Mouse (Mus musculus): ENCODE measurements around the gene Nectin2. TPM values are rescaled to one million over a fixed set of nuclear protein-coding genes. Genes with fewer than 3 reads are reported as not detected.

Nectin2 gene
- polyA plus RNA-seq, 1 experiment from 2014 or later, result 55.3 TPM

DNA sequence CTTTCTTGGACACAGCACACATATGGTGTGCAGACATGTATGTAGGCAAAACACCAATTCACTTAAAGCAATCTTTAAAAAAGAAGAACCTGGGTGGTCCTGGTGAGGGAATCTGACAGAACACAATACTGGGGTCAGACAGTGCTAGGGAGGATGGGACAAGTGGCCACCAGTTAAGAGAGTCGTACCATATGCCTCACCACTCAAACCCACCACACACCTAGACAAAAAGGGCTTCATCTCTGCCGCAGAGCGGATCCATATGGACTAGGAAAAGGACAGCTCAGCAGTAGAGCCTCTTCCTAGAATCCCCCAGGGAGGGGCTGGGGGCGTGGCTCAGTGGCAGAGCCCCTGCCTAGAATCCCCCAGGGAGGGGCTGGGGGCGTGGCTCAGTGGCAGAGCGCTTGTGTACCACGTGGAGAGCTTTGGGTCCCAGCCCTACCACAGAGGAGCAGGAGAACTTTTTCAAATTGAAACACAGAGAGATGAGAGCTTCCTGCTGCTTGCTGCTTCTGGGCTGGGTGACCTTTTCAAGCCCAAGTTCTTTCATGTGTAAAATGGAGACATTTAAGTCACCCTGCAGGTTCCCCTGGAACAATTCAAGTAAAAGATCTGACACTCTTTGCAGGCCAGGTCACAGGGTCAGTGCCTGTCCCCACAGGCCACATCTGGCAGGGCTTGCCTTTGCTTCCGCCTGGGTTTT is 8.8 kb downstream of the Nectin2 start:
- ATAC-seq, result no peak
- WGBS, result 10% methylated on average over 8 of the region's 8 CpGs

DNA sequence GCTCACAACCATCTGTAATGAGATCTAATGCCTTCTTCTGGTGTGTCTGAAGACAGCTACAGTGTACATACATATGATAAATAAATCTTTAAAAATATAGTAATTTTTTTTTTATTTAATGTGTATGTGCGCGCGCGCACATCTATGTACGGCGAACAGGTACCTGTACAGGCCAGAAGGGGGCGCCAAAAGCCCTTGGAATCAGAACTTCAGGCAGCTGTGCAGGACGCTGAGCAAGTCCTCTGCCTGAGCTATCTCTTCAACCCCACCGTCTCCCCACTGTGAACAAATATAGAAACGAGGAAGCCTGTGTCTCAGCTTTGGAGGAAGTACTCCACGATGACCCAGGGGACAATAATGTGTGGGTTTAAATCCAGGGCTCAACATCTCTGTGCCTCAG is 10.0 kb downstream of the Nectin2 start:
- no peaks in the 10 kb centered on the region for H3K27me3 ChIP-seq (ENCODE audit: control insufficient read depth, insufficient read depth, low read depth, low read length)
- H3K4me3 ChIP-seq (ENCODE audit: low read depth, low read length), result no peak overlapping the region
- peaks cover 16% of the 10 kb centered on the region for H3K36me3 ChIP-seq (ENCODE audit: control insufficient read depth, insufficient read depth, low read length)
- H3K4me1 ChIP-seq (ENCODE audit: control insufficient read depth, insufficient read depth, low read length), result peaks cover 3% of the 10 kb centered on the region; the same call in 1 of the 2 replicates
- ATAC-seq, result no peak
- no peak overlapping the region for H3K4me2 ChIP-seq (ENCODE audit: low read length)
- no peaks in the 10 kb centered on the region for H3K9me3 ChIP-seq (replicated peaks; ENCODE audit: control insufficient read depth, low read length, poor library complexity, severe bottlenecking)
- no peak overlapping the region for H3K9ac ChIP-seq (ENCODE audit: low read depth, low read length)
- H3K27ac ChIP-seq (ENCODE audit: low read length), result no peak overlapping the region
- WGBS, result 94% methylated on average over 11 of the region's 11 CpGs

More for the DNA sequence above, 8.8 kb downstream of the Nectin2 start:
- H3K4me1 ChIP-seq (ENCODE audit: control insufficient read depth, insufficient read depth, low read length), result peaks cover 8% of the 10 kb centered on the region
- H3K36me3 ChIP-seq (ENCODE audit: control insufficient read depth, insufficient read depth, low read length), result peaks cover 11% of the 10 kb centered on the region
- no peak overlapping the region for H3K4me2 ChIP-seq (ENCODE audit: low read length)
- H3K9me3 ChIP-seq (replicated peaks; ENCODE audit: control insufficient read depth, low read length, poor library complexity, severe bottlenecking), result no peaks in the 10 kb centered on the region
- H3K27me3 ChIP-seq (ENCODE audit: control insufficient read depth, insufficient read depth, low read depth, low read length), result no peaks in the 10 kb centered on the region
- no peak overlapping the region for H3K9ac ChIP-seq (ENCODE audit: low read depth, low read length)
- no peak overlapping the region for H3K4me3 ChIP-seq (ENCODE audit: low read depth, low read length)
- H3K27ac ChIP-seq (ENCODE audit: low read length), result no peak overlapping the region

DNA sequence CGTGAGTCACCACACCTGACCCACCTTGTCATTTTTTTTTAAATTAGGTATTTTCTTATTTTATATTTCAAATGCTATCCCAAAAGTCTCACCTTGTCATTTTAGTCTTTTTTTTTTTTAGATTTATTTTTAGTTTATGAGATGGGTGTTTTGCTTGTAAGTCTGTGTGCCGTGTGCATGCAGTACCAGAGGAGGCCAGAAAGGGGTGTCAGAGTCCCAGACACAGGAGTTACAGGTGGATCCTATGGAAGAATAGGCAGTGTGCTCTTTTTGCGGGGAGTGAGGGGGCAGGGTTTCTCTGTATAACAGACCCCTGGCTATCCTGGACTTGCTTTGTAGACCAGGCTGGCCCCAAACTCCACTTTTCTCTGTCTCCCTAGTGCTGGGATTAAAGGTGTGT is 11.5 kb downstream of the Nectin2 start:
- Histone ChIP-seq H3K27me3 (ENCODE audit: control insufficient read depth, insufficient read depth, low read depth, low read length) (no peaks in the 10 kb centered on the region), H3K27ac (ENCODE audit: low read length) (no peak overlapping the region), H3K4me1 (ENCODE audit: control insufficient read depth, insufficient read depth, low read length) (peaks cover 3% of the 10 kb centered on the region; the same call in 1 of the 2 replicates), H3K36me3 (ENCODE audit: control insufficient read depth, insufficient read depth, low read length) (peaks cover 16% of the 10 kb centered on the region), H3K4me3 (ENCODE audit: low read depth, low read length) (no peak overlapping the region), H3K9me3 (replicated peaks; ENCODE audit: control insufficient read depth, low read length, poor library complexity, severe bottlenecking) (no peaks in the 10 kb centered on the region), H3K9ac (ENCODE audit: low read depth, low read length) (no peak overlapping the region), H3K4me2 (ENCODE audit: low read length) (no peak overlapping the region)
- 95% methylated on average over 3 of the region's 3 CpGs for WGBS
- ATAC-seq, result no peak

DNA sequence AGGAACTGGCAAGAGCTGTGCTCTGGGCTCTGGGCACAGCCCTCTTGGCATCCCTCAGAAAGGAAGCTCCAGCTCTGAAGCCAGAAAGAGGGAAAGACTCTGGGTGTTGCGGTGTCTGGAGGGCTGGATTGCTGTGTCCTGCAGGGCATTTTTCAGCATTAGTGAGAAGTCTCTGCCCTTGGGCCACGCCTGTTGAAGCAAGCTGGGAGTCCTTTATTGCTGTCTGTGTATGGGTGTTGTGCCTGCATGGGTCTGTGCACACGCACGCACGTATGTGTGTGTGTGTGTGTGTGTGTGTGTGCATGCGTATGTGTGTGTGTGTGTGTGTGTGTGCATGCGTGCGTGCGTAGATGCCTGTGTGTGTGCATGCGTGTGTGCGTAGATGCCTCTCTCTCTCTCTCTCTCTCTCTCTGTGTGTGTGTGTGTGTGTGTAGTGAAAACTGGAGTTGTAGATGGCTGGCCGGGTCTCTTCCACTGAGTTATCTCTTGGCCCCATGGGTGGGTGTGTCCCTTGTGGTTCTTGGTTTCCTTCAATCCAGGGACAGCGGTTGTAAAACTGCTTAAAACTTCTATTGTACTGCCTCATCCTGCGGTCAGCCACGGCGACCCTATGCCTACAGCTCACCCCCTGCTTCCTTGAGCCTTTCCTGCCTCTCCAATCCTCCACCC is 13.8 kb downstream of the Nectin2 start:
- ATAC-seq, result no peak
- Histone ChIP-seq H3K9me3 (replicated peaks; ENCODE audit: control insufficient read depth, low read length, poor library complexity, severe bottlenecking) (no peaks in the 10 kb centered on the region), H3K4me1 (ENCODE audit: control insufficient read depth, insufficient read depth, low read length) (no peaks in the 10 kb centered on the region), H3K9ac (ENCODE audit: low read depth, low read length) (no peak overlapping the region), H3K27me3 (ENCODE audit: control insufficient read depth, insufficient read depth, low read depth, low read length) (no peaks in the 10 kb centered on the region), H3K36me3 (ENCODE audit: control insufficient read depth, insufficient read depth, low read length) (peaks cover 23% of the 10 kb centered on the region), H3K4me3 (ENCODE audit: low read depth, low read length) (no peak overlapping the region), H3K4me2 (ENCODE audit: low read length) (no peak overlapping the region), H3K27ac (ENCODE audit: low read length) (no peak overlapping the region)
- 96% methylated on average over 16 of the region's 16 CpGs for WGBS

DNA sequence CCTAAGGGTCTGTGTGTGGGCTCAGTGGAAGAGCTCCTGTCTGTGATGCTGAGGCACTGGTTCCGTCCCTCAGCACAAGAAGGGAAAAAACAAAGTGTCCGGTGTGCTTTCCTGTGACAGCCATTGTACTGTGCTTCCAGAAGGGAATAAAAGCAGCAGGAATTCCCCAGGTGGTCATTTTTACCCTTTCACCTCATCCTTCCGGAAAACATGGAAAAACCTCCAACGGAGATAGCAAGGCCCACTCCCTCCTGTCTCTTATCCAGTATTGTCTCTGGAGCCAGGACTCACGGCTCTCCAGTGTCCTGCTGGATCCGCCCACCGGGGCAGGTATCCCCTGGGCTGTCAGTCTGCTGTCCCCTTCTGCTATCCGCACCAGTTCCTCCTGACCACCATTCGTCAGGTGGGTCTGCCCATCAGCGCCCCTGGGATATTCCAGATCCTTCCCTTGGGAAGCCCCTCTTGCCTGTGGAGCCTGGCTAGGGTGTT is 16.1 kb downstream of the Nectin2 start:
- 87% methylated on average over 10 of the region's 10 CpGs for WGBS
- no peak overlapping the region for H3K9ac ChIP-seq (ENCODE audit: low read depth, low read length)
- no peak overlapping the region for H3K4me3 ChIP-seq (ENCODE audit: low read depth, low read length)
- no peaks in the 10 kb centered on the region for H3K27me3 ChIP-seq (ENCODE audit: control insufficient read depth, insufficient read depth, low read depth, low read length)
- no peak overlapping the region for H3K4me2 ChIP-seq (ENCODE audit: low read length)
- H3K9me3 ChIP-seq (replicated peaks; ENCODE audit: control insufficient read depth, low read length, poor library complexity, severe bottlenecking), result no peaks in the 10 kb centered on the region
- peaks cover 31% of the 10 kb centered on the region for H3K36me3 ChIP-seq (ENCODE audit: control insufficient read depth, insufficient read depth, low read length)
- H3K4me1 ChIP-seq (ENCODE audit: control insufficient read depth, insufficient read depth, low read length), result no peaks in the 10 kb centered on the region
- no peak for ATAC-seq
- H3K27ac ChIP-seq (ENCODE audit: low read length), result no peak overlapping the region

DNA sequence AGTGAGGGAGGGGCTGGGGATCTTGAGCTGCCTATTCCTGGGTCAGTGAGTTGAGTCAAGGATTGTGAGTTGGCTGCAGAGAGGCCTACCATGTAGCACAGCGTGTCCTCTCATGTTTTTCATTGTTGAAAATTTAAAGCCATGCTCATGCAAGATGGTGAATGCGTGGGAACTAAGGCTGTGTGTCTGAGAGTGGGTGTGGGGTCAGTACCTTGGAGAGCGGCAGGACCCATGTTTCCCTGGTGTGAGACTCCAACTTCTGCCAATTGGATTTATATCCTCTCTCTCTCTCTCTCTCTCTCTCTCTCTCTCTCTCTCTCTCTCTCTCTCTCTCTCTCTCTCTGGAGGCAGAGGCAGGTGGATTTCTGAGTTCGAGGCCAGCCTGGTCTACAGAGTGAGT is 23.7 kb downstream of the Nectin2 start:
- Histone ChIP-seq H3K36me3 (ENCODE audit: control insufficient read depth, insufficient read depth, low read length) (peaks cover 33% of the 10 kb centered on the region), H3K9ac (ENCODE audit: low read depth, low read length) (no peak overlapping the region), H3K27me3 (ENCODE audit: control insufficient read depth, insufficient read depth, low read depth, low read length) (no peaks in the 10 kb centered on the region), H3K4me3 (ENCODE audit: low read depth, low read length) (no peak overlapping the region), H3K4me2 (ENCODE audit: low read length) (no peak overlapping the region), H3K4me1 (ENCODE audit: control insufficient read depth, insufficient read depth, low read length) (no peaks in the 10 kb centered on the region), H3K9me3 (replicated peaks; ENCODE audit: control insufficient read depth, low read length, poor library complexity, severe bottlenecking) (no peaks in the 10 kb centered on the region), H3K27ac (ENCODE audit: low read length) (no peak overlapping the region)
- WGBS, result 89% methylated on average over 4 of the region's 4 CpGs
- ATAC-seq, result no peak

DNA sequence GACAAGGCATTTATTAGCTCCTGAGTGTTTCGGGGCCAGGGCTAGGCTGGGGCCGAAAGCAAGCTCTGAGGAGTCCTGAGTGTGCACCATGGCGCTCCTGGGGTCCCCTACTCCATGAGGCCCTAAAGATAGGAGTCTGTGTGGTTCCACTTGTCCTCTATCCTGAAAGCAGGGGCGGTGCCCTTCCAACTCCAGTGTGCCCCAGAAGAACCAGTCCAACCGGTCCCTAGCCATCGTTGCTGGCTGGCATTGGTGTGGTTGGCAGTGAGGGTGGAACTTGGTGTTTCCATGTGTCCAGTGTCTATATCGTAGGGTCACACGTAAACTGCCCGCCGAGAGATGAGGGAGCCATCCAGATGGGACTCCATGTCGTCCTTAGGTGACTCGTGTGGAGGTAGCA is 26.1 kb downstream of the Nectin2 start:
- no peak overlapping the region for H3K4me3 ChIP-seq (ENCODE audit: low read depth, low read length)
- H3K27me3 ChIP-seq (ENCODE audit: control insufficient read depth, insufficient read depth, low read depth, low read length), result no peaks in the 10 kb centered on the region
- no peak for ATAC-seq
- no peaks in the 10 kb centered on the region; the same call in 1 of the 2 replicates for H3K9me3 ChIP-seq (replicated peaks; ENCODE audit: control insufficient read depth, low read length, poor library complexity, severe bottlenecking)
- H3K36me3 ChIP-seq (ENCODE audit: control insufficient read depth, insufficient read depth, low read length), result peaks cover 20% of the 10 kb centered on the region
- no peak overlapping the region for H3K9ac ChIP-seq (ENCODE audit: low read depth, low read length)
- no peak overlapping the region for H3K27ac ChIP-seq (ENCODE audit: low read length)
- no peak overlapping the region for H3K4me2 ChIP-seq (ENCODE audit: low read length)
- WGBS, result 97% methylated on average over 12 of the region's 12 CpGs
- H3K4me1 ChIP-seq (ENCODE audit: control insufficient read depth, insufficient read depth, low read length), result no peaks in the 10 kb centered on the region

DNA sequence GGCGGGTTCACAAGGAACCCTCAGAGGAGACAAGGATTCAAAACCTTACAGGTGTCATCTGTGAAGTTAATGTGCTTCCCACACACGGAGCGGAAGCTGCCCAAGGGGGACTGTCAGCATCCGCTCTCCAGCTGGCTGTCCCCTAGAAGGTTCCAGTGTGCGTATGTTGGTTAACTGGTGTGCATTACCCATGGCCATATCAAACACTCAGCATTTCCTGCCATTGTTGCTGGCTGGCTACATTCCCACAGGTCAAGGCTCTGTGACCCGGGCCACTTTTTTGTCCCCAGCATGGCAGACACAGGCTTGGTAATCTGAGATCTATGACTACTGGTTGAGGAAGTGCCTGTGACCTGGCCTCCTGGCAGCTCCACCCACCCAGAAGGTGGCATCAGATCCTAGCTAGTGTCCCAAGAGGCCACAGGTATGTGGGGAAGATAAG is 27.5 kb downstream of the Nectin2 start:
- H3K27me3 ChIP-seq (ENCODE audit: control insufficient read depth, insufficient read depth, low read depth, low read length), result no peaks in the 10 kb centered on the region
- 95% methylated on average over 6 of the region's 6 CpGs for WGBS
- no peak overlapping the region for H3K27ac ChIP-seq (ENCODE audit: low read length)
- ATAC-seq, result no peak
- peaks cover 19% of the 10 kb centered on the region for H3K36me3 ChIP-seq (ENCODE audit: control insufficient read depth, insufficient read depth, low read length)
- H3K4me2 ChIP-seq (ENCODE audit: low read length), result no peak overlapping the region
- H3K4me1 ChIP-seq (ENCODE audit: control insufficient read depth, insufficient read depth, low read length), result no peaks in the 10 kb centered on the region
- no peak overlapping the region for H3K9ac ChIP-seq (ENCODE audit: low read depth, low read length)
- no peaks in the 10 kb centered on the region; the same call in 1 of the 2 replicates for H3K9me3 ChIP-seq (replicated peaks; ENCODE audit: control insufficient read depth, low read length, poor library complexity, severe bottlenecking)
- no peak overlapping the region for H3K4me3 ChIP-seq (ENCODE audit: low read depth, low read length)

DNA sequence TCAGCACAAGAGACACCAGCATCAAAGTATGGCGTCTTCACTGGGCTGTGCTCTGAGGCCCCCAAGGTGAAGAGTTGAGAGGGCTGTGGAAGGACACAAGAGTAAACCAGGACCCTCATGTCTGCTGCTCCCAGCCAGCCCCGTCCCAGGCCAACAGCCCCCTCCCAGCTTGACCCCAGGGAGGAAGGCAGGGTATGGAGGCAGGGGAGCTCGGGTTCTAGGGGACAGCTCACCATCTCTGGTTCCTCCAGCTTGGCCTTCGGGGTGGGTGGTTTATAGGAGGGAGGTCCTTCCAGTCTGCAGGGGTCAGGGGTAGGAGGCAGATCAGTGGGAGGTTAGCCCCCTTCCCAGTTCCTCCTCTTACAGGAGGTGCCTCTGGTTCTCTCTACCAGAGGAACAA is 31.1 kb downstream of the Nectin2 start:
- ATAC-seq, result no peak
- H3K36me3 ChIP-seq (ENCODE audit: control insufficient read depth, insufficient read depth, low read length), result peaks cover 10% of the 10 kb centered on the region
- H3K4me1 ChIP-seq (ENCODE audit: control insufficient read depth, insufficient read depth, low read length), result peaks cover 11% of the 10 kb centered on the region
- H3K9me3 ChIP-seq (replicated peaks; ENCODE audit: control insufficient read depth, low read length, poor library complexity, severe bottlenecking), result no peaks in the 10 kb centered on the region; the same call in 1 of the 2 replicates
- no peak overlapping the region for H3K9ac ChIP-seq (ENCODE audit: low read depth, low read length)
- no peaks in the 10 kb centered on the region for H3K27me3 ChIP-seq (ENCODE audit: control insufficient read depth, insufficient read depth, low read depth, low read length)
- 96% methylated on average over 4 of the region's 4 CpGs for WGBS
- no peak overlapping the region for H3K4me3 ChIP-seq (ENCODE audit: low read depth, low read length)
- no peak overlapping the region for H3K27ac ChIP-seq (ENCODE audit: low read length)
- no peak overlapping the region for H3K4me2 ChIP-seq (ENCODE audit: low read length)
